Mouse (Mus musculus) heart, embryonic 14.5 days (tissue): ENCODE data around the gene Pan2. TPM values are rescaled to one million over a fixed set of nuclear protein-coding genes. Genes with fewer than 3 reads are reported as not detected.
"Not testable (repeated sequence)": the region's sequence is repeated elsewhere in the genome, so short reads cannot be mapped to it uniquely, and the experiment has no call there.

ENCODE experiments used
- ATAC-seq: fragments of 200-750 bp; cut with Nextera tagmentation; 2 replicates; pipeline ENCODE4 v1.8.0; 2017; ENCODE audit warnings: low read depth, moderate TSS enrichment; ENCODE audit not compliant: insufficient number of reproducible peaks, insufficient read depth, low FRiP score
- H3K27ac ChIP-seq, 2 experiments: fragments of 200-500 bp in 1 of 2; fragments of 300-500 bp in 1 of 2; sonication (generic) in 1 of 2; replicated peaks in 1 of 2; 2 replicates each; pipeline ENCODE4 v1.5.1; 2012 to 2014; ENCODE audit warnings: low read depth in 2 of 2, low read length in 2 of 2, control low read depth in 1 of 2, mild to moderate bottlenecking in 1 of 2, mixed read lengths in 1 of 2; ENCODE audit not compliant: control insufficient read depth in 1 of 2, insufficient read depth in 1 of 2
- H3K27me3 ChIP-seq: fragments of 300-500 bp; sonication (generic); 2 replicates; pipeline ENCODE4 v1.6.1; 2014; ENCODE audit warnings: mild to moderate bottlenecking, low read length, control low read depth; ENCODE audit not compliant: control insufficient read depth, insufficient read depth
- H3K36me3 ChIP-seq: fragments of 300-500 bp; sonication (generic); 2 replicates; pipeline ENCODE4 v1.6.1; 2014; ENCODE audit warnings: mild to moderate bottlenecking, control low read depth, low read length, mixed read lengths; ENCODE audit not compliant: control insufficient read depth, insufficient read depth
- H3K4me1 ChIP-seq, 2 experiments: fragments of 200-500 bp in 1 of 2; fragments of 300-500 bp in 1 of 2; sonication (generic) in 1 of 2; 2 replicates each; pipeline ENCODE4 v1.6.1; 2012 to 2014; ENCODE audit warnings: low read length in 2 of 2, control low read depth in 1 of 2, mixed read lengths in 1 of 2; ENCODE audit not compliant: control insufficient read depth in 2 of 2, insufficient read depth in 2 of 2
- H3K4me2 ChIP-seq: fragments of 300-500 bp; sonication (generic); 2 replicates; pipeline ENCODE4 v1.6.1; 2014; ENCODE audit warnings: mild to moderate bottlenecking, low read length
- H3K4me3 ChIP-seq, 2 experiments: fragments of 200-500 bp in 1 of 2; fragments of 300-500 bp in 1 of 2; sonication (generic) in 1 of 2; 2 replicates each; pipeline ENCODE4 v1.5.1; 2012 to 2014; ENCODE audit warnings: low read length in 2 of 2, mild to moderate bottlenecking in 2 of 2, control low read depth in 1 of 2, low read depth in 1 of 2, moderate library complexity in 1 of 2; ENCODE audit not compliant: control insufficient read depth in 1 of 2, insufficient read depth in 1 of 2
- H3K9ac ChIP-seq: fragments of 300-500 bp; sonication (generic); 2 replicates; pipeline ENCODE4 v1.6.1; 2014; ENCODE audit warnings: mild to moderate bottlenecking, low read length
- H3K9me3 ChIP-seq: fragments of 300-500 bp; sonication (generic); 2 replicates; pipeline ENCODE4 v1.6.1; 2016; ENCODE audit warnings: low read length, control low read depth; ENCODE audit not compliant: control insufficient read depth
- WGBS: fragments of 180-500 bp; shearing (Covaris S2); extraction: QIAGEN DNeasy Blood & Tissue Kit; methylation state at CpG from one replicate; pipeline ENCODE4 v1.1.7; 2014; 5-methylcytosine and 5-hydroxymethylcytosine counted together
- polyA plus RNA-seq: library from polyadenylated mRNA; unstranded; fragments of >200 nt; fragmentation: Nextera tagmentation; extraction: Ambion mirVana; gene quantifications from 2 replicates; pipeline ENCODE4 v1.2.1, GENCODE M21; 2014

The Pan2 gene
- polyA plus RNA-seq = 28.8 and 29.6 TPM in 2 replicates

GRCm38 (mm10) chr10:128303126-128304021 lies at the start of gene Pan2:
Gene Pan2, plus strand, starts transcription at chr10:128303335.
- peak; percentile 98 for ATAC-seq
- Histone ChIP-seq H3K4me2 (peak within 1 kb of the TSS; percentile 86), H3K27ac (peak within 1 kb of the TSS; percentile 94 to 98), H3K9me3 (no peaks in the 10 kb centered on the region), H3K9ac (peak within 1 kb of the TSS; percentile 84), H3K36me3 (peaks cover 21% of the 10 kb centered on the region), H3K4me1 (peaks cover 13 to 16% of the 10 kb centered on the region in 2 experiments), H3K27me3 (no peaks in the 10 kb centered on the region), H3K4me3 (peak within 1 kb of the TSS; percentile 52 to 74)
- WGBS = 1% methylated on average over 37 of the region's 37 CpGs

DNA sequence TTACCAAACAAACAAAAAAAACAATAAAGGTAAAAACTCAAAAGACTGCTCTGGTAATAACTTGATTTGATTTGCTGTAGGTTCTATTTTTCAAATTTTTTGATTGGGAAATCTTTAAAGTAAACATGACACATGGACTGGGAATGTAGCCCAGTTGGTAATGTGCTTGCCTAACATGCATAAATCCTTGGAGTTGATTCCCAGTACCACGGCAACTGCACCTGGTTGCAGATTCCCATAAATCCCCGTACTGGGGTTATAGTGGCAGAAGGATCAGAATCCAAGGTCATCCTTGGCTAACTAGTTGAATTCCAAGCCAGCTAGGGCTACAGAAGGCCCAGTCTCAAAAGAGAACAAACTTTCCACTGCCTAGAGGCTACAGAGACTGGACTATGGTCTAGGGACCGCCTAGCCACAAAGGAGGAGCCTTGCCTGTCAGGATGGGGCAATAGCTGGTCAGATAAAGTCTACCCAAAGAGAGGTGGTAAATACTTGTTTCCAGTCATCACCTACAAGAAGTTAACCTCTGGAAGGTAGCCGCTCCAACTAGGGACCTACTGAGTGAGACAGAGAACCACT lies 49.4 kb upstream of the Pan2 start, which contains the start of gene Apon:
Apon (plus strand) TSS at position 420 of the 579 bp plus-strand sequence.
- Histone ChIP-seq H3K4me3 (no peak within 1 kb of the TSS), H3K9me3 (no peaks in the 10 kb centered on the region), H3K36me3 (peaks cover 42% of the 10 kb centered on the region), H3K9ac (no peak within 1 kb of the TSS), H3K27me3 (no peaks in the 10 kb centered on the region), H3K4me1 (no peaks in the 10 kb centered on the region), H3K4me2 (no peak within 1 kb of the TSS), H3K27ac (no peak within 1 kb of the TSS)
- WGBS = 89% methylated on average over 4 of the region's 4 CpGs
- no peak for ATAC-seq

DNA sequence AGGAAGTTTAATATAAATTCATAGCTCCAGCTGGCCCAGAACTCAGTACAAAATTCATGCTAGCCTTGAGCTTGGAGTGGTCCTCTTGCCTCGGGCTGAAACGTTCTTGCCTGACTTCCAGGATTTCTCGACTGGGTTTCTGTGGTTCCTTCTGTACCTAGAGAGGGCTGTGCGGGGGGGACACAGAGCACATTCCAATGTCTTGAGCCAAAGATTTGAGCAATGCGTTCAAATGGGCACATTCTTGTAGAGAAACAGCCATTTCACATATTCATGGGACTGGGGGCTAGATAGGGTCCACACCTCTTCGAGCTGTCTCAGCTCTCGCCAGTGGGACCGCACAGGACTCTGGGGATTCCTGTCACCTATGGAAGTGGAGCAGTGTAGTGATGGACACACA lies 47.2 kb upstream of the Pan2 start:
- ATAC-seq = no peak
- Histone ChIP-seq H3K27me3 (no peaks in the 10 kb centered on the region), H3K36me3 (peaks cover 21% of the 10 kb centered on the region), H3K9ac (no peak overlapping the region), H3K4me1 (no peaks in the 10 kb centered on the region), H3K4me2 (no peak overlapping the region), H3K9me3 (no peaks in the 10 kb centered on the region), H3K4me3 (no peak overlapping the region), H3K27ac (no peak overlapping the region)
- WGBS = 80% methylated on average over 8 of the region's 8 CpGs

GRCm38 (mm10) chr10:128256328-128256727 lies 46.8 kb upstream of the Pan2 start:
- H3K27ac ChIP-seq = no peak overlapping the region
- no peak overlapping the region for H3K4me2 ChIP-seq
- H3K36me3 ChIP-seq = peaks cover 17% of the 10 kb centered on the region
- no peak overlapping the region for H3K4me3 ChIP-seq
- H3K4me1 ChIP-seq = no peaks in the 10 kb centered on the region
- H3K9ac ChIP-seq = no peak overlapping the region
- WGBS = 85% methylated on average over 8 of the region's 8 CpGs
- no peaks in the 10 kb centered on the region for H3K9me3 ChIP-seq
- no peaks in the 10 kb centered on the region for H3K27me3 ChIP-seq
- no peak for ATAC-seq

DNA sequence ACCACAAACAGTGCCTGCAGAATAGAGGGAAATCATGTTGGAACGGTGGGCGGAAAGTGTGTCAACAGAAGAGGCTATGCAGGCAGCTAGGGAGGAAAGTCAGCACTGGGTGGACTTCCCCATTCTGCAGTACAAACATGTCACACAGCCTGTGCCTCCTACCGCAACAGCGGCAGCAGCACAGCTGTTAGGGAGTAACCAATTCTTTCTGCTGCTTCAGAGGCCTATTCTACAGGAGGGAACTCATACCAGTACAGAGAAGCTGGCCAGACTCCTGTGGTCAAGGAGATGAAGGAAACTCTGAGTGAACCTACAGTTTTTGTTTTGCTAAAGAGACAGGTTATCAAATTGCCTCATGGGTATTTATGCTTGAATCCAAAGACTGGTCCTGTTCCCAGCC lies 44.2 kb upstream of the Pan2 start:
- no peaks in the 10 kb centered on the region for H3K36me3 ChIP-seq
- no peaks in the 10 kb centered on the region for H3K9me3 ChIP-seq
- no peak overlapping the region; a peak in 1 of 4 replicates for H3K27ac ChIP-seq
- H3K27me3 ChIP-seq = no peaks in the 10 kb centered on the region
- WGBS = 75% methylated on average over 4 of the region's 4 CpGs
- H3K4me3 ChIP-seq = no peak overlapping the region
- no peak for ATAC-seq
- no peak overlapping the region for H3K4me2 ChIP-seq
- H3K4me1 ChIP-seq = peaks cover 0 to 4% of the 10 kb centered on the region in 2 experiments; a peak in 1 of 4 replicates
- H3K9ac ChIP-seq = no peak overlapping the region

GRCm38 (mm10) chr10:128259946-128260345 lies 43.2 kb upstream of the Pan2 start:
- Histone ChIP-seq H3K36me3 (no peaks in the 10 kb centered on the region), H3K9ac (no peak overlapping the region), H3K4me1 (peaks cover 0 to 4% of the 10 kb centered on the region in 2 experiments; a peak in 1 of 4 replicates), H3K4me3 (no peak overlapping the region), H3K27me3 (no peaks in the 10 kb centered on the region), H3K27ac (no peak overlapping the region), H3K9me3 (no peaks in the 10 kb centered on the region), H3K4me2 (no peak overlapping the region)
- 79% methylated on average over 5 of the region's 5 CpGs for WGBS
- ATAC-seq = no peak

GRCm38 (mm10) chr10:128260376-128260775 lies 42.8 kb upstream of the Pan2 start:
- WGBS = 82% methylated on average over 7 of the region's 7 CpGs
- not testable (repeated sequence) for H3K9ac ChIP-seq, H3K36me3 ChIP-seq, ATAC-seq, H3K27me3 ChIP-seq, H3K9me3 ChIP-seq, H3K4me2 ChIP-seq, H3K4me3 ChIP-seq, H3K27ac ChIP-seq, H3K4me1 ChIP-seq
